Mouse (Mus musculus) spleen, adult 2 months (tissue): Measurements from ENCODE around the gene Kcnab1.

Experiments used
- CTCF ChIP-seq: fragments of 200-500 bp; IDR thresholded peaks from 2 replicates; pipeline ENCODE4 v1.5.1; 2011; ENCODE audit warnings: mild to moderate bottlenecking, inconsistent platforms; ENCODE audit not compliant: insufficient read depth, insufficient read length, insufficient replicate concordance; ENCODE audit errors: extremely low read depth
- POLR2A ChIP-seq: fragments of 200-500 bp; IDR thresholded peaks from 2 replicates; pipeline ENCODE4 v1.6.1; 2011; ENCODE audit warnings: low read depth, low read length, inconsistent platforms

DNA sequence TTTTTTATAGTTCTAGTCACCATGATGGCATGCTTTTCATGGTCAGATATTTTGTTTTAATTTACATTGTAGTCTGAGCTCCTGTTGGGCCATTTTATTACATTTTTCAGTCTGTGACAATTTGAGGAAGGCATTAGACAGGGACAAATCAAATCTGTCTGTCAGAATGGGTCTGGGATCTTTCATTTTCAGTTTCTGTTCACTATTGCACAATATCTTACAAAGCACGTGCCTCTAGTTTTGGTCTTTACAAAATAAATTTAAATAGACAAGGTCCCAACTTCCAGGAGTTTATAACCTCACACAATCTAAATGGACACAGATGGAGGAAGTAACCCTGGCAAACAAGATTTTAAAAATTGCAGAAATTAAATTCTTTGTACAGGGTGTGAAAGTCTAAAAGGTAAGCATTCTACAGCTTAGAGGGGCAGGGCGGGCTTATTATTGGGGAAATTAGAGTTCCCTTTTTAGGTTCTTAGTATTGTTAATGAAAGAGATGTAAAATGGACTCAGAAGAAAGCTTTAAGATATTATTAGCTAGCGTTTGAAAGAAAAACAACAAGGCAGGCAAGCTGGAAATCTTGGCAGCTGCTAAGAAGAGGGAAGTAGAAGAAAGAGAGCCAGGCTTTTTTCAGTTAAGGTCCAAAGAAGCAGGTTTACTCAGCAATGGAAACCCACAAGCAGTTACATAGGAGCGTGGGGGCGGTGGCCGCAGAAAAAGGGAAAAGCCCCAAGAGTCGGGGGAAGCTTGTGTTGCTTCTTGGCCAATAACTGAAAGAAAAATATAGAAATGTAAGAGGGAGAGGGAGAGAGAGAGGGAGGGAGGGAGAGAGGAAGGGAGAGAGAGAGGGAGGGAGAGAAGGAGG lies 78.9 kb downstream of the Kcnab1 start:
- TF ChIP-seq CTCF = no peak
- TF ChIP-seq POLR2A = no peak
